Mouse (Mus musculus) embryonic facial prominence, embryonic 11.5 days (tissue): ENCODE results near the gene Hmgn2. TPM values are rescaled to one million over a fixed set of nuclear protein-coding genes. Genes with fewer than 3 reads are reported as not detected.

Experiments
- ATAC-seq: fragments of 200-750 bp; cut with Nextera tagmentation; replicated peaks from 2 replicates; pipeline ENCODE4 v1.8.0; 2017; ENCODE audit warnings: low read depth; ENCODE audit not compliant: insufficient number of reproducible peaks, low FRiP score, low TSS enrichment
- DNase-seq: peaks from one replicate; pipeline ENCODE4 v3.0.0-alpha.2; 2015; ENCODE audit warnings: low spot score
- H3K27ac ChIP-seq: fragments of 300-500 bp; sonication (generic); replicated peaks from 2 replicates; pipeline ENCODE4 v1.5.1; 2014; ENCODE audit warnings: mild to moderate bottlenecking, low read depth, low read length, control low read depth
- H3K27me3 ChIP-seq: fragments of 300-500 bp; sonication (generic); 2 replicates; pipeline ENCODE4 v1.6.1; 2014; ENCODE audit warnings: mild to moderate bottlenecking, low read length, moderate library complexity, mixed read lengths; ENCODE audit not compliant: control insufficient read depth, insufficient read depth
- H3K36me3 ChIP-seq: fragments of 300-500 bp; sonication (generic); replicated peaks from 2 replicates; pipeline ENCODE4 v1.6.1; 2014; ENCODE audit warnings: low read depth, mild to moderate bottlenecking, low read length, moderate library complexity, mixed read lengths; ENCODE audit not compliant: control insufficient read depth, insufficient read depth
- H3K4me1 ChIP-seq: fragments of 300-500 bp; sonication (generic); 2 replicates; pipeline ENCODE4 v1.6.1; 2014; ENCODE audit warnings: low read length, mixed read lengths; ENCODE audit not compliant: control insufficient read depth, insufficient read depth
- H3K4me2 ChIP-seq: fragments of 300-500 bp; sonication (generic); 2 replicates; pipeline ENCODE4 v1.6.1; 2014; ENCODE audit warnings: low read depth, mild to moderate bottlenecking, control low read depth, low read length, moderate library complexity
- H3K4me3 ChIP-seq: fragments of 300-500 bp; sonication (generic); 2 replicates; pipeline ENCODE4 v1.5.1; 2014; ENCODE audit warnings: low read depth, low read length, control low read depth
- H3K9ac ChIP-seq: fragments of 300-500 bp; sonication (generic); replicated peaks from 2 replicates; pipeline ENCODE4 v1.6.1; 2014; ENCODE audit warnings: mild to moderate bottlenecking, control low read depth, low read length
- H3K9me3 ChIP-seq: fragments of 300-500 bp; sonication (generic); replicated peaks from 2 replicates; pipeline ENCODE4 v1.6.1; 2016; ENCODE audit warnings: mild to moderate bottlenecking, low read length, inconsistent platforms, mixed read lengths; ENCODE audit not compliant: control insufficient read depth
- WGBS: fragments of 180-500 bp; shearing (Covaris S2); extraction: QIAGEN DNeasy Blood & Tissue Kit; methylation state at CpG from one replicate; pipeline ENCODE4 v1.1.7; 2014; 5-methylcytosine and 5-hydroxymethylcytosine counted together
- polyA plus RNA-seq: library from polyadenylated mRNA; unstranded; fragments of >200 nt; fragmentation: Nextera tagmentation; extraction: Ambion mirVana; gene quantifications from 2 replicates; pipeline ENCODE4 v1.2.1, GENCODE M21; 2014

Gene Hmgn2
- polyA plus RNA-seq, 1 experiment from 2014 or later, result 3,970 TPM

GRCm38 (mm10) chr4:133970196-133970595 is 1.7 kb upstream of the Hmgn2 start:
- H3K27me3 ChIP-seq, result no peaks in the 10 kb centered on the region
- no peaks in the 10 kb centered on the region for H3K9me3 ChIP-seq
- 39% methylated on average over 4 of the region's 4 CpGs for WGBS
- DNase-seq (no peak), ATAC-seq (no peak)
- H3K4me2 ChIP-seq, result no peak overlapping the region
- H3K4me3 ChIP-seq, result no peak overlapping the region
- no peak overlapping the region for H3K9ac ChIP-seq
- no peak overlapping the region for H3K27ac ChIP-seq
- H3K36me3 ChIP-seq, result peaks cover 5% of the 10 kb centered on the region
- H3K4me1 ChIP-seq, result peaks cover 6% of the 10 kb centered on the region; the same call in 1 of the 2 replicates

- Histone ChIP-seq H3K4me3 (no peak overlapping the region; the same call in 1 of the 2 replicates), H3K36me3 (peaks cover 7% of the 10 kb centered on the region), H3K4me2 (peak overlapping the region; percentile 86), H3K4me1 (peaks cover 6% of the 10 kb centered on the region; the same call in 1 of the 2 replicates), H3K27me3 (no peaks in the 10 kb centered on the region), H3K9me3 (no peaks in the 10 kb centered on the region), H3K9ac (0 out of 2 replicates have a peak overlapping the region, but pooled peaks have one; percentile 32), H3K27ac (no peak overlapping the region)
- no peak for DNase-seq
- WGBS, result 56% methylated on average over 8 of the region's 8 CpGs
- no peak for ATAC-seq
Observed at GRCm38 (mm10) chr4:133969114-133969770, 792 bp upstream of the Hmgn2 start.

DNA sequence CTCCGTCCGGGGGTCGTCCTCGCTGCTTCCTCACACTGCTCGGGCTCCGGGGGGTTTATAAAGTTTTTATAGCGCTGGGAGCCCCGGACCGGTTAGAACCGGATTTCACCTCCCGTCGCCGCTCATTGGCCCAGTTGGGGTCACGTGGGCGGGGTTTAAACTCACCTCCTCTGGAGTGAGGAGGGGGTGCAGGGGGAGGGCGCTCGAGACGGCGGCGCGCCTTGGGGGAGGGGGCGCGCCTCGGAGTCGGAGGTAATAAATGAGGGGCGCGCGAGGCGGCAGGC is 642 bp downstream of the Hmgn2 start:
- peak overlapping the region; percentile 84 for H3K9ac ChIP-seq
- H3K27me3 ChIP-seq, result no peaks in the 10 kb centered on the region
- no peaks in the 10 kb centered on the region for H3K9me3 ChIP-seq
- peak; percentile 99 for DNase-seq
- H3K27ac ChIP-seq, result peak overlapping the region; percentile 96
- peak overlapping the region; percentile 86 for H3K4me2 ChIP-seq
- ATAC-seq, result peak; percentile 88
- WGBS, result under 1% methylated on average over 28 of the region's 29 CpGs
- peaks cover 10% of the 10 kb centered on the region for H3K36me3 ChIP-seq
- peaks cover 6% of the 10 kb centered on the region; the same call in 1 of the 2 replicates for H3K4me1 ChIP-seq
- peak overlapping the region; percentile 73 for H3K4me3 ChIP-seq

DNA sequence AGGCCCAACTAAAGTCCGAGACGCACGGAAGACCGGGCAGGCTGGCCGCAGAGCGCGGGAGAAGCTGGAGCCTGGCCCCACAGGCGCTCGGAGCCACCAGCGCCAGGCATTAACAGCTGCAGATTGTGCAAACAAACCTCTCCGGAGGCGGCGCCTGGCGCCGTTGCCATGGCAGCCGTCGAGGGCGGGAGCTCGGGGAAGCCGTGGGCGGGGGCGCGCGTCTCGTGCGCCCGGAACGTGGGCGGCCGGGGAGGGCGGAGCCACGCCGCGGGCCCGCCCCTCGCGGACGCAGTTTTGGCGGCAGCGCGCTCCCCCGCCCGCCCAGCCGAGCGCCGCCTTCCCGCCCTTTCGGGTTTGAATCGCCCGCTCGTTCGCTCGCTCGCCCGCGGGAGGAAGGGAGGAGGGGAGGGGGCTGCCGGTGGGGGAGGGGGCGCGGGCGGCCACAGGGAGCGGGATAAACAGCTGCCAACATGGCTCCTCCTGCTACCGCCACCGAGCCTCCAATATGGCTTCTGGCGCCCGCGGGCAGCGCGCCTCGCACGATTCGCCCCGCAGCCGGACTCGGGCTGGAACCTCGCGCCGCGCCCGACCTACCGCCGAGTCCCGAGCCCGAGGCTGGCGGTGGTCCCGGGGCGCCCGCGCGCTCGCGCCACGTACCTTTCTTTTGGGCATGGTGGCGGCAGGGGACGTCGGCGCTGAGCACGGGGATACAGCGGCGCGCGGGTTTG is 1.1 kb downstream of the Hmgn2 start:
- H3K9ac ChIP-seq, result peak overlapping the region; percentile 82
- under 1% methylated on average over 74 of the region's 101 CpGs for WGBS
- H3K9me3 ChIP-seq, result no peaks in the 10 kb centered on the region
- no peaks in the 10 kb centered on the region for H3K27me3 ChIP-seq
- ATAC-seq, result peak; percentile 33
- H3K4me2 ChIP-seq, result peak overlapping the region; percentile 35
- H3K27ac ChIP-seq, result peak overlapping the region; percentile 96
- peaks cover 6% of the 10 kb centered on the region; the same call in 1 of the 2 replicates for H3K4me1 ChIP-seq
- DNase-seq, result peak; percentile 97
- H3K36me3 ChIP-seq, result peaks cover 10% of the 10 kb centered on the region
- peak overlapping the region; percentile 73 for H3K4me3 ChIP-seq

DNA sequence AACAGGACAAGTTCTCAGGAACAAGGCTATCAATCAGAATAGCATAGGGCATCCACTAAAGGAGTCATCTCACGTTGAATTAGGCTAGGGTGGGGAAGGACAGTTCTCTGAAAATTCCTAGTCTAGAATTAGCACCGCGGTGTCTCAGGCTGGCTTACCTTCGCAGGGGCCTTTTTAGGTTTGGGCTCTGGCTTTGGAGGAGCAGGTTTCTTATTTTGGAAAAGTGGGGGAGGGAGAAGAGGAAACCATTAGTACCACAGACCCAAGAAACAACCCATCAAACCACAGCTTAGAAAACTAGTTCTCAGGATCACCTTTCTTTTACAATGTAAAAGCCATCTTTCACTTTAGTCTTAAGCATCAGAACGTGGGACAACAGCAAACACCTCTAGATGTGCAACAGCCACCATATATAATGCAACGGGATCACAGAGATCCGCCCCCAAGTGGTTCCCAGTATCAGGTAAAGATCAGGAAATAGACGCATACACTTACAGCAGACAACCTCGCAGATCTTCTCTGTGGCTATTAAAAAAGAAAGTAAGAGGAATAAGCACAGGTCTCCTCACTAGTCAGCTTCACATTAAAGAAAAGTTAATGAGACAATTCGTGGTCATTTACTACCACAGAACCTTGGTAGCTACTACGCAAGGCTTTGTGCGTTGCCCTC is 2.0 kb downstream of the Hmgn2 start:
- ATAC-seq (no peak), DNase-seq (no peak)
- 53% methylated on average over 12 of the region's 12 CpGs for WGBS
- Histone ChIP-seq H3K4me3 (peak overlapping the region; percentile 73), H3K4me1 (peaks cover 6% of the 10 kb centered on the region; the same call in 1 of the 2 replicates), H3K36me3 (peaks cover 10% of the 10 kb centered on the region), H3K27ac (no peak overlapping the region), H3K9ac (peak overlapping the region; percentile 82), H3K4me2 (peak overlapping the region; percentile 35), H3K9me3 (no peaks in the 10 kb centered on the region), H3K27me3 (no peaks in the 10 kb centered on the region)

DNA sequence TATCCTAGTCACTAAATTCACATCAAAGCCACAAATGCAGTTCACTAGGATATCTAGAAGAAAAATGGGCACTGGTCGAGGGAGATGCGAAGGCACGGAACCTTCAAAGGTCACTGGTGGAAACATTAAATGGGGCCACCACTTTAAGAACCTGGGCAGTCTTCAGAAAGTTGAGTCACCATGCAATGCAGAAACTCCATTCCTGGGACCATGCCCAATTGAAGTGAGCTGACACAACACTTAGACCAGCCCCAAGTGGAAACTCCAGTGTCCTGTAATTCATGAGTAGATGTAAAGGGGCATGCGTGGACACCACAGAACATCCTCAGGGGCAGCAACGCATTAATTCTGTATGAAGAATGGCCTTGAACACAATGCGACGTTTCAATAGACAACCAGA is 5.9 kb downstream of the Hmgn2 start:
- Histone ChIP-seq H3K9ac (no peak overlapping the region), H3K27ac (no peak overlapping the region), H3K36me3 (peaks cover 10% of the 10 kb centered on the region), H3K4me2 (no peak overlapping the region), H3K27me3 (no peaks in the 10 kb centered on the region), H3K4me1 (no peaks in the 10 kb centered on the region), H3K9me3 (no peaks in the 10 kb centered on the region), H3K4me3 (no peak overlapping the region)
- DNase-seq (no peak), ATAC-seq (no peak)
- WGBS, result 88% methylated on average over 7 of the region's 7 CpGs

DNA sequence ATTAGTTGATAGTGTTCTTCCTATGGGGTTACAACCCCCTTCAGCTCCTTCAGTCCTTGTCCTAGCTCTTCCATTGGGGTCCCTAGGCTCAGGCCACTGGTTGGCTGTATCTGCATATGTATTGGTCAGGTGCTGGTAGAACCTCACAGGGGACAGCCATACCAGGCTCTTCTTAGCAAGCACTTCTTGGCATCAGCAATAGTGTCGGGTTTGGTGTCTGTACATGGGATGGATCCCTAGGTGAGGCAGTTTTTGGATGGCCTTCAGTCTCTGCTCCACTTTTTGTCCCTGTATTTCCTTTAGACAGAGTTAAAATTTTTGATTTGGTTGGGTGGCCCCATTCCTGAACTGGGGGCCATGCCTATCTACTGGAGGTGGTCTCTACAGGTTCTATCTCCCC is 9.6 kb downstream of the Hmgn2 start:
- Histone ChIP-seq H3K4me2 (no peak overlapping the region), H3K36me3 (no peaks in the 10 kb centered on the region; the same call in 1 of the 2 replicates), H3K9ac (no peak overlapping the region), H3K27me3 (no peaks in the 10 kb centered on the region), H3K27ac (no peak overlapping the region), H3K9me3 (no peaks in the 10 kb centered on the region), H3K4me3 (no peak overlapping the region), H3K4me1 (no peaks in the 10 kb centered on the region)
- WGBS, result 83% methylated on average over 1 of the region's 1 CpGs
- DNase-seq (no peak), ATAC-seq (no peak)

- DNase-seq (no peak), ATAC-seq (no peak)
- H3K36me3 ChIP-seq, result no peaks in the 10 kb centered on the region
- no peaks in the 10 kb centered on the region for H3K27me3 ChIP-seq
- H3K27ac ChIP-seq, result no peak overlapping the region
- H3K9ac ChIP-seq, result no peak overlapping the region
- 80% methylated on average over 4 of the region's 4 CpGs for WGBS
- no peaks in the 10 kb centered on the region for H3K4me1 ChIP-seq
- no peak overlapping the region for H3K4me3 ChIP-seq
- no peak overlapping the region for H3K4me2 ChIP-seq
- no peaks in the 10 kb centered on the region for H3K9me3 ChIP-seq
Observed at GRCm38 (mm10) chr4:133956358-133956757, 12.1 kb downstream of the Hmgn2 start.
